Mouse (Mus musculus) thymus, adult 2 months (tissue): ENCODE results near the gene Zfp597. TPM values are rescaled to one million over a fixed set of nuclear protein-coding genes. Genes with fewer than 3 reads are reported as not detected.
A peak's percentile ranks its signal among the peaks of the same experiment; 100 is the strongest.

ENCODE experiments used
- DNase-seq: peaks from one replicate; pipeline ENCODE4 v3.0.0; 2021
- H3K27ac ChIP-seq: fragments of 200-500 bp; 2 replicates; pipeline ENCODE4 v1.5.1; 2012; ENCODE audit warnings: low read length, control low read depth; ENCODE audit not compliant: control insufficient read depth, insufficient read depth
- H3K27me3 ChIP-seq: fragments of 200-500 bp; 2 replicates; pipeline ENCODE4 v1.6.1; 2012; ENCODE audit warnings: mild to moderate bottlenecking, low read length, moderate library complexity, mixed read lengths; ENCODE audit not compliant: control insufficient read depth, insufficient read depth
- H3K36me3 ChIP-seq: fragments of 200-500 bp; 2 replicates; pipeline ENCODE4 v1.6.1; 2012; ENCODE audit warnings: mild to moderate bottlenecking, low read length, moderate library complexity; ENCODE audit not compliant: control insufficient read depth, insufficient read depth
- H3K4me1 ChIP-seq: fragments of 200-500 bp; replicated peaks from 2 replicates; pipeline ENCODE4 v1.6.1; 2012; ENCODE audit warnings: low read length; ENCODE audit not compliant: control insufficient read depth, insufficient read depth
- H3K4me3 ChIP-seq: fragments of 200-500 bp; 2 replicates; pipeline ENCODE4 v1.5.1; 2012; ENCODE audit warnings: mild to moderate bottlenecking, low read length, control low read depth, moderate library complexity; ENCODE audit not compliant: control insufficient read depth, insufficient read depth
- CTCF ChIP-seq: fragments of 200-500 bp; IDR thresholded peaks from 2 replicates; pipeline ENCODE4 v1.5.1; 2012; ENCODE audit warnings: mild to moderate bottlenecking, control low read depth, low read length, moderate library complexity, borderline replicate concordance; ENCODE audit not compliant: control insufficient read depth, poor library complexity, insufficient read depth; ENCODE audit errors: extremely low read depth
- POLR2A ChIP-seq: fragments of 200-500 bp; IDR thresholded peaks from 2 replicates; pipeline ENCODE4 v1.6.1; 2012; ENCODE audit warnings: mild to moderate bottlenecking, low read length, control low read depth, moderate library complexity; ENCODE audit not compliant: control insufficient read depth, poor library complexity, insufficient read depth; ENCODE audit errors: extremely low read depth
- WGBS: fragments of 180-500 bp; shearing (Covaris S2); methylation state at CpG from one replicate; pipeline ENCODE4 v1.1.7; 2018; 5-methylcytosine and 5-hydroxymethylcytosine counted together
- polyA plus RNA-seq: library from polyadenylated mRNA; depleted of rRNA; stranded (reverse); fragments of >200 nt; gene quantifications from 2 replicates; pipeline ENCODE4 v1.2.3, GENCODE M21; 2012

Zfp597 gene
- polyA plus RNA-seq, 1 experiment = 7.5 TPM

DNA sequence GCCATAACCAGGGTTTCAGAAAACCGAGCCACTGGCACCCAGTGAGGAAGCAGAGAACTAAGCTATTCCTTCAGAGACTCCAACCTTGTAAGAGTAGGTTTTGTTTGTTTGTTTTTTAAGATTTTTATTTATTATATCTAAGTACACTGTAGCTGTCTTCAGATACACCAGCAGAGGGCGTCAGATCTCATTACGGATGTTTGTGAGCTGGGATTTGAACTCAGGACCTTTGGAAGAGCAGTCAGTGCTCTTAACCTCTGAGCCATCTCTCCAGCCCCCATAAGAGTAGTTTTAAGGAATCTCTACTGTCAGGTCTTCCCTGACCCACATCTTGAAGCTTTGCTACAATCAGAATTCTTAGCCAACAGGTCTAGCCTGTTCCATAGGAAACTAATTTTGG, 35.9 kb downstream of the Zfp597 start:
- no peak for TF ChIP-seq CTCF
- no peak for TF ChIP-seq POLR2A
- H3K36me3 ChIP-seq = no peaks in the 10 kb centered on the region
- H3K4me3 ChIP-seq = no peak overlapping the region
- H3K27me3 ChIP-seq = no peaks in the 10 kb centered on the region
- DNase-seq = no peak
- no peak overlapping the region for H3K27ac ChIP-seq
- H3K4me1 ChIP-seq = peaks cover 6% of the 10 kb centered on the region; the same call in 1 of the 2 replicates
- 83% methylated on average over 3 of the region's 3 CpGs for WGBS

DNA sequence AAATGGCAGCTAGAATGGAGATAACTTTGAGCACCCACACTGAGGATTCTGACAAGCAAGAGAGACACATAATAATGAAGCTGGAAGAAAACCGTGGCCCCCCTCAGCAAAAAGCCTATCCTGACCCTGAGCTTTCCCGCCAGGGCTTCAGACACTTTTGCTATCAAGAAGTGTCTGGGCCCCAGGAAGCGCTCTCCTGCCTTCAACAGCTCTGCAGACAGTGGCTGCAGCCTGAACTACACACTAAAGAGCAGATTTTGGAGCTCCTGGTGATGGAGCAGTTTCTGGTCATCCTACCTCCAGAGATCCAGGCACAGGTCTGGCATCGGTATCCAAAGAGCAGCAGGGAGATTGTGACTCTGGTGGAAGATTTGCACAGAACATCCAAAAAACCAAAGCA, 36.5 kb downstream of the Zfp597 start:
- H3K27me3 ChIP-seq = no peaks in the 10 kb centered on the region
- no peak overlapping the region for H3K27ac ChIP-seq
- H3K36me3 ChIP-seq = no peaks in the 10 kb centered on the region
- H3K4me3 ChIP-seq = no peak overlapping the region
- TF ChIP-seq POLR2A (no peak), CTCF (no peak)
- no peak for DNase-seq
- peaks cover 6% of the 10 kb centered on the region; the same call in 1 of the 2 replicates for H3K4me1 ChIP-seq
- 92% methylated on average over 4 of the region's 4 CpGs for WGBS

DNA sequence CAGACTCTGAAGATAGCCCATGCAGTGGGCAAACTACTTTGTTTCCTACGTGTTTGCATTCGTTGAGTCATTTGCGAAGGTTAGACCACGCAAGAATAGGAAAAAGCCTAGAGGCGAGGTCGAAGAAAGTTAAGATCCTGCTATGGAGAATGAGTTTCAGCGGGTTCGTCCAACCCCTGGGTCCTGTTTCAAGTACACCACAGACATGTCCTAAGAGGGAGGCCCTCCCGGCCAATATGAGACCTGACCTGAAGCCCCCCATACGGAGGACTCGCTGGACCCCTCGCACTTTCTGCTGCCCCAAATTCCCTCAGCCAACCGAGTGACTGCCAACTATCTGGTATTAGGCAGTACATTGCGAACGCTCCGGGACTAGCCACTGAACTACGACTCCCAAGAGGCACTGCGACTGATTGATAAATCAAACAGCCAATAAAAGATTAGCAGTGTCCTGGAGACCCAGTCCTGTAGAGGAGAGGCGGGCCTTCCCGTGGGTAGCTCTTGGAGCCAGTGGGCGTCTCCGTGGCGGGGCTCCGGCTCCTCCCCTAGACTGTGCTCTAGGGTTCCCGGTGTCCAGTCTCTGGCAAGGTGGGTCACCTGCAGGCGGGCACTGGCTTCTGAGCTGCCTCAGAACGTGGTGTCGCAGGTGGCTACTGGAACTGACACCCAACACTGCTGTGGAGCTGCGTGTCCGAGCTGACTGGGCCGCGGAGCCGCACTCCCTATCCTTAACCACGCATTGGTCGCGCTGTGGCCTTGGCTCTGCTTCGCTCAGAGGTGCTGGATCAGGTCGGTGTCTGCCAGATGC, 37.4 kb downstream of the Zfp597 start, which contains the start of gene Zfp174:
Zfp174 (plus strand) TSS at position 558 of the 808 bp plus-strand sequence.
- H3K27me3 ChIP-seq = no peaks in the 10 kb centered on the region
- peak; percentile 93 for DNase-seq
- H3K4me3 ChIP-seq = peak within 1 kb of the TSS; percentile 67
- no peak within 1 kb of the TSS for H3K27ac ChIP-seq
- WGBS = 5% methylated on average over 38 of the region's 38 CpGs
- TF ChIP-seq POLR2A = 0 out of 2 replicates have a peak, but pooled peaks have one; percentile 41
- peak; percentile 55; the same call in 1 of the 2 replicates for TF ChIP-seq CTCF
- H3K4me1 ChIP-seq = peaks cover 6% of the 10 kb centered on the region; the same call in 1 of the 2 replicates
- no peaks in the 10 kb centered on the region for H3K36me3 ChIP-seq

DNA sequence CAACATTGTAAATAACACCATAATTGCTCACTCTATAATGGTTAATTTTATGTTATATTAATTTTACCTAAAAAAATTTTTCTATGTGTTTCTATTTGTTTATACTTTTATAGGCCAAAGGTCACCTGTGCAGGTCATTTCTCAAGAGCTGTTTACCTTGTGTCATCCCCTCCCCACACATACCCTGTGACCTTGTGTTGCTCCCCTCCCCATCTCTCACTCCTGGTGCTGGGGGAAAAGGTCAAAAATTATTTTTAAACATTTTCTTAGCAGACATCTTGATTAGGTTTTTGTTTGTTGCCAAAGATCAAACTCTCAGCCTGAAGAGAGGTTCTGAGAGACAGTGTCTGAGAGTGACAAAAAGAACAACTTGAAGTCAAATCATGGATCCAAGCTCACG, 40.6 kb downstream of the Zfp597 start:
- 74% methylated on average over 1 of the region's 1 CpGs for WGBS
- TF ChIP-seq CTCF (no peak), POLR2A (no peak)
- Histone ChIP-seq H3K4me1 (peaks cover 6% of the 10 kb centered on the region; the same call in 1 of the 2 replicates), H3K4me3 (no peak overlapping the region), H3K27ac (no peak overlapping the region), H3K36me3 (no peaks in the 10 kb centered on the region), H3K27me3 (no peaks in the 10 kb centered on the region)
- DNase-seq = no peak

DNA sequence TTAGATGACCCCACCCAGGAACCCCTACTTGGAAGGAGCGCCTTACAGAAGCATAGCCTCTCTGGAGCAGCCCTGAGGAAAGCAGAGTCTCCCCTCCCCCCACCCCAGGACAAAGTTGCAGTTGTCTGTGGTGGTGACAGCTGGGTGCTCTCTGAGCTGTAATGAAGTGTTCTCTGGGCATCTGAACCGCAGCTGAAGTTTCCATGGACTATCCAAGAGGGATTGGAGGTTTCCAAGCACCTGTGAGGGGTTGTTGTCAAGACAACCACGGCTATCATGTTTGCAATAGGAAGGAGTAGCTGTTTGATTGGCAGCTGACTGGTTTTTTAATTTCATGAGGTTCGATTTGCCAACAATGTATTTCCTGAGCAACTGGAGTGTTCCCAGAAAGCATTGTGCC, 41.4 kb downstream of the Zfp597 start:
- TF ChIP-seq CTCF (no peak), POLR2A (no peak)
- no peak overlapping the region for H3K4me3 ChIP-seq
- H3K27ac ChIP-seq = no peak overlapping the region
- no peak for DNase-seq
- no peaks in the 10 kb centered on the region; the same call in 1 of the 2 replicates for H3K27me3 ChIP-seq
- peaks cover 6% of the 10 kb centered on the region; the same call in 1 of the 2 replicates for H3K4me1 ChIP-seq
- 60% methylated on average over 4 of the region's 4 CpGs for WGBS
- no peaks in the 10 kb centered on the region for H3K36me3 ChIP-seq

DNA sequence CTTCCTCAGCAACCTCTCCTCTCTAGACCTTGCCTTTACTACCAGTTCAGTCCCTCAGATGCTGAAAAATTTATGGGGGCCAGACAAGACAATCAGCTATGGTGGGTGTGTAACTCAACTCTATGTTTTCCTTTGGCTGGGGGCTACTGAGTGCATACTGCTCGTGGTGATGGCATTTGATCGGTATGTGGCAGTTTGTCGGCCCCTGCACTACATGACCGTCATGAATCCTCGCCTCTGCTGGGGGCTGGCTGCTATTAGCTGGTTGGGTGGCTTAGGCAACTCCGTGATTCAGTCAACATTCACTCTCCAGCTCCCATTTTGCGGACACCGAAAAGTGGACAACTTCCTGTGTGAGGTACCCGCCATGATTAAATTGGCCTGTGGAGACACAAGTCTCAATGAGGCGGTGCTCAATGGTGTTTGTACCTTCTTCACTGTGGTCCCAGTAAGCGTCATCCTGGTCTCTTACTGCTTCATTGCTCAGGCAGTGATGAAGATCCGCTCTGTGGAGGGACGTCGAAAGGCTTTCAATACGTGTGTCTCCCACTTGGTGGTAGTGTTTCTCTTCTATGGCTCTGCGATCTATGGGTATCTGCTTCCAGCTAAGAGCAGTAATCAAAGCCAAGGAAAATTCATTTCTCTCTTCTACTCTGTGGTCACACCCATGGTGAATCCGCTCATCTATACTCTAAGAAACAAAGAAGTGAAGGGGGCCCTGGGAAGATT, 45.0 kb downstream of the Zfp597 start:
- Histone ChIP-seq H3K36me3 (no peaks in the 10 kb centered on the region), H3K27me3 (no peaks in the 10 kb centered on the region; the same call in 1 of the 2 replicates), H3K4me3 (no peak overlapping the region), H3K4me1 (no peaks in the 10 kb centered on the region), H3K27ac (no peak overlapping the region)
- no peak for TF ChIP-seq CTCF
- no peak for TF ChIP-seq POLR2A
- WGBS = 67% methylated on average over 17 of the region's 17 CpGs
- DNase-seq = peak; percentile 29
